Mouse (Mus musculus) megakaryocyte, embryonic 14.5 days (primary cell): ENCODE measurements at regions not wholly inside any gene's neighbourhood (a gene's known extent, or its start where the extent isn't known, plus 50 kb on each side); places are given as distances from the start of the nearest gene placed in this dataset.

ENCODE experiments used
- FLI1 ChIP-seq: IDR thresholded peaks from 2 replicates; pipeline ENCODE4 v1.6.1; 2012; ENCODE audit warnings: low read length, inconsistent platforms, mixed read lengths
- GATA1 ChIP-seq: IDR thresholded peaks from 3 replicates; pipeline ENCODE4 v1.6.1; 2012; ENCODE audit warnings: mixed read lengths, low read length, inconsistent platforms, borderline replicate concordance

DNA sequence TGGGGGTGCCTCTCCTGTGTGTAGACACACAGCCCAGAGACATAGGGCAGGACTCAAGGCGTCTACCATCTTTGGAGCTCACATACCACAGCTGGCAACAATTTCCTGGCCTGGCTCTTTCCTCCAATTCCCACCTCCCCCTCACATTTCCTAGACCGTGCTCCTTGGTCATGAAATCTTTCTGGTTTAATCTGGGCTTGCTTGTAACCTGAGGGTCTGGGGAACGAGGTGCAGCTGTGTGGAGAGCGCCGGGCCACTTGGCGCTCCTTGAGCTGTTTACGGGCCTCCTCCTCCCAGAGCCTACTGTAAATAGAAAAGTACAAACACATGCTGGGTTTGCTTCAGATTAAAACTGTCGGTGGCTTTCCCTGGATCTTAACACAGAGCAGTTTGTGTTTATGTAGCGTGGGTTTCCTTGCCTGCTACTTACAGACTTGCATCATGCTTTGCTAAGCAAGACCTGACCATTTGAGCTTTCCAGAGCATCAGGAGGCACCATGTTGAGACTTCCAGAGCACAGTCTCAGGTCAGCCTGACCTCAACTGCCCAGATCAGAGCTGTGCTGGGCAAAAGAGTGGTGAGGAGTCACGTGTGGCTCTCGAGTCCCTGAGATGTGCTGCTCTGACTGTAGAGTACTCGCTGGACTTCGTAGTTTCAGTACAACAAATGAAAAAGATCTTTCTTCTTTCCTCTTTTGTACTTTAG, 66.1 kb upstream of the Haao start:
- no peak for TF ChIP-seq GATA1
- no peak for TF ChIP-seq FLI1
